Mouse (Mus musculus) megakaryocyte progenitor cell, adult 5-6 weeks (primary cell): ENCODE data around the gene Dazap2. TPM values are rescaled to one million over a fixed set of nuclear protein-coding genes. Genes with fewer than 3 reads are reported as not detected.

Experiments used
- total RNA-seq, 2 experiments: library from RNA; stranded (forward) in 1 of 2; stranded (reverse) in 1 of 2; fragments of 157-497, 149-512 nt in 1 of 2; fragments of 200-1000 nt in 1 of 2; gene quantifications; 2 replicates each; pipeline versions ENCODE4 v1.2.3 to v1.2.4; 2015 to 2017

Gene Dazap2
- total RNA-seq, 2 experiments from 2014 or later, result 136 to 357 TPM

Other genes with a start within 250 kb of the Dazap2 start
- gene Gm5475, start 193.2 kb upstream of the Dazap2 start, total RNA-seq (2015), result not detected in 2 replicates
- not detected in 2 replicates for gene Gm5475, start 193.2 kb upstream of the Dazap2 start, total RNA-seq (2017)
- gene Slc11a2, start 190.3 kb upstream of the Dazap2 start, total RNA-seq (2015), result 8.2 and 12.0 TPM in 2 replicates
- gene Slc11a2, start 190.3 kb upstream of the Dazap2 start, total RNA-seq (2017), result 11.0 and 14.6 TPM in 2 replicates
- gene Letmd1, start 146.3 kb upstream of the Dazap2 start, total RNA-seq (2015), result 35.7 and 37.2 TPM in 2 replicates
- gene Letmd1, start 146.3 kb upstream of the Dazap2 start, total RNA-seq (2017), result 22.0 and 22.2 TPM in 2 replicates
- 1.5 and 1.6 TPM in 2 replicates for gene Csrnp2, start 119.9 kb upstream of the Dazap2 start, total RNA-seq (2015)
- 1.7 and 2.7 TPM in 2 replicates for gene Csrnp2, start 119.9 kb upstream of the Dazap2 start, total RNA-seq (2017)
- 4.7 and 5.8 TPM in 2 replicates for gene Tfcp2, start 63.3 kb upstream of the Dazap2 start, total RNA-seq (2015)
- 6.0 and 9.2 TPM in 2 replicates for gene Tfcp2, start 63.3 kb upstream of the Dazap2 start, total RNA-seq (2017)
- 0.02 and 0.49 TPM in 2 replicates for gene Pou6f1, start 15.4 kb upstream of the Dazap2 start, total RNA-seq (2015)
- gene Pou6f1, start 15.4 kb upstream of the Dazap2 start, total RNA-seq (2017), result 0.78 TPM in 1 of 2 replicates, not detected in the other
- gene Smagp, start 21.6 kb downstream of the Dazap2 start, total RNA-seq (2015), result 0.64 and 1.1 TPM in 2 replicates
- 0.71 TPM in 1 of 2 replicates, not detected in the other for gene Smagp, start 21.6 kb downstream of the Dazap2 start, total RNA-seq (2017)
- 129 and 133 TPM in 2 replicates for gene Bin2, start 54.2 kb downstream of the Dazap2 start, total RNA-seq (2015)
- gene Bin2, start 54.2 kb downstream of the Dazap2 start, total RNA-seq (2017), result 98.9 and 105 TPM in 2 replicates
- gene Cela1, start 72.6 kb downstream of the Dazap2 start, total RNA-seq (2015), result 12.2 and 28.8 TPM in 2 replicates
- 5.2 and 10.8 TPM in 2 replicates for gene Cela1, start 72.6 kb downstream of the Dazap2 start, total RNA-seq (2017)
- gene Galnt6, start 114.0 kb downstream of the Dazap2 start, total RNA-seq (2015), result 11.7 and 11.9 TPM in 2 replicates
- 28.0 and 29.8 TPM in 2 replicates for gene Galnt6, start 114.0 kb downstream of the Dazap2 start, total RNA-seq (2017)
- gene Slc4a8, start 146.4 kb downstream of the Dazap2 start, total RNA-seq (2015), result 20.3 and 26.1 TPM in 2 replicates
- 21.3 and 22.2 TPM in 2 replicates for gene Slc4a8, start 146.4 kb downstream of the Dazap2 start, total RNA-seq (2017)